Mouse (Mus musculus) monocyte, adult 59 days (primary cell): ENCODE results near the gene Pate4. TPM values are rescaled to one million over a fixed set of nuclear protein-coding genes. Genes with fewer than 3 reads are reported as not detected.

Experiments used
- total RNA-seq, 2 experiments: library from RNA; stranded (reverse); gene quantifications; one replicate each; pipeline ENCODE4 v1.2.4; 2023

The Pate4 gene
- total RNA-seq = not detected

GRCm38 (mm10) chr9:35611841-35612240 lies at the start of gene Pate4:
Pate4 (minus strand) TSS chr9:35611941.

DNA sequence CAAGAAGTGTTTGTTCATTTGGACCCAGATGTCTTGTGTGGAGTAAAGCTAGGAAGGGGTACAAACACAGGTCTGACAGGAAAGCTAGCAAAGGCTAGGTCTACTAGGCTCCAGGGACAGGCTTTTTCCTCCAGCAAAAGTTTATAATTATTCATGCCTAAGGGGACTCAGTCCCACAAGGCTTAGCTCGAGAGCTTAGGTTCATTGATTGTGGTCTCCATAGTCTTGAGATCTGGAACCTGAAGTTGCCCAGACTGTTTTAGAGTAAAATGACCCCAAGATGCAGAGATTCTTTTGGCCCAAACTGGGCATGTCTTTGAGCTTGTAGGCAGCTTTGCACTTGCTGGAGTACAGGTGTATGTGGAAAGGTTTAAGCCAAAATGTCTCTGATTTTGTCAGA lies 36.4 kb upstream of the Pate4 start, which contains the start of gene Pate3:
Pate3 (minus strand) TSS at position 101 of the 400 bp plus-strand sequence.

GRCm38 (mm10) chr9:35569571-35570534 lies 41.9 kb downstream of the Pate4 start, which contains the start of the genes Pate2 and Hyls1:
Pate2 (plus strand) TSS chr9:35570284.
Hyls1 (minus strand) TSS chr9:35570398.

GRCm38 (mm10) chr9:35558257-35559008 lies 53.3 kb downstream of the Pate4 start, which contains the start of the genes Ddx25 and Pus3:
Ddx25 (minus strand) TSS chr9:35558528.
Pus3 (plus strand) TSS chr9:35558595.

Other genes starting within 250 kb of the Pate4 start
- 1 to 10 TPM; 2.7 to 2.9 TPM for gene Cdon, start 190.8 kb downstream of the Pate4 start, total RNA-seq
- gene Gm1113, start 93.7 kb downstream of the Pate4 start, total RNA-seq = not detected
- gene Ddx25, start 53.4 kb downstream of the Pate4 start, total RNA-seq = not detected
- 1 to 10 TPM; 8.0 to 9.8 TPM for gene Pus3, start 53.3 kb downstream of the Pate4 start, total RNA-seq
- not detected for gene Pate2, start 41.7 kb downstream of the Pate4 start, total RNA-seq
- gene Hyls1, start 41.5 kb downstream of the Pate4 start, total RNA-seq = 1 to 10 TPM; 4.4 to 5.8 TPM
- gene Pate3, start 36.3 kb upstream of the Pate4 start, total RNA-seq = not detected
- not detected for gene Pate1, start 75.4 kb upstream of the Pate4 start, total RNA-seq
- gene Gm17677, start 129.1 kb upstream of the Pate4 start, total RNA-seq = not detected
- gene Gm17727, start 166.2 kb upstream of the Pate4 start, total RNA-seq = not detected
- not detected for gene Gm27235, start 178.2 kb upstream of the Pate4 start, total RNA-seq
- gene D730048I06Rik, start 178.2 kb upstream of the Pate4 start, total RNA-seq = not detected
- not detected for gene 9230110F15Rik, start 232.2 kb upstream of the Pate4 start, total RNA-seq